Mouse (Mus musculus): Measurements from ENCODE around the gene Myb.

- no peak for TF ChIP-seq CTCF (IDR thresholded peaks at IDR 0.05; ENCODE audit: borderline replicate concordance, control insufficient read depth, extremely low read depth, insufficient read depth, low read length, poor library complexity)
- no peak for TF ChIP-seq POLR2A (IDR thresholded peaks at IDR 0.05; ENCODE audit: control insufficient read depth, extremely low read depth, insufficient read depth, low read length, poor library complexity)
Observed at GRCm38 (mm10) chr10:21206232-21206631, 45.4 kb upstream of the Myb start.

Data from thymus, adult 2 months (tissue).